Mouse (Mus musculus): ENCODE data around the gene Fbp1.

GRCm38 (mm10) chr13:62887712-62888441 is at the start of gene Fbp1:
- TF ChIP-seq CTCF (IDR thresholded peaks at IDR 0.05; ENCODE audit: low read depth) (no peak), EP300 (IDR thresholded peaks at IDR 0.05; ENCODE audit: low read depth) (no peak)

All from heart, postnatal 0 days (tissue).